Mouse (Mus musculus) neural tube, embryonic 12.5 days (tissue): ENCODE measurements around the gene Mfsd11. TPM values are rescaled to one million over a fixed set of nuclear protein-coding genes. Genes with fewer than 3 reads are reported as not detected.

Experiments used
- ATAC-seq: fragments of 200-750 bp; cut with Nextera tagmentation; 2 replicates; pipeline ENCODE4 v1.8.0; 2017; ENCODE audit warnings: low read depth, mild to moderate bottlenecking, moderate TSS enrichment, moderate library complexity; ENCODE audit not compliant: low FRiP score
- H3K27ac ChIP-seq: fragments of 300-500 bp; sonication (generic); 2 replicates; pipeline ENCODE4 v1.5.1; 2016
- H3K27me3 ChIP-seq: fragments of 300-500 bp; sonication (generic); replicated peaks from 2 replicates; pipeline ENCODE4 v1.6.1; 2016; ENCODE audit warnings: mild to moderate bottlenecking
- H3K36me3 ChIP-seq: fragments of 300-500 bp; sonication (generic); 2 replicates; pipeline ENCODE4 v1.6.1; 2016; ENCODE audit warnings: mild to moderate bottlenecking
- H3K4me1 ChIP-seq: fragments of 300-500 bp; sonication (generic); 2 replicates; pipeline ENCODE4 v1.6.1; 2016
- H3K4me2 ChIP-seq: fragments of 300-500 bp; sonication (generic); replicated peaks from 2 replicates; pipeline ENCODE4 v1.6.1; 2016; ENCODE audit warnings: mild to moderate bottlenecking
- H3K4me3 ChIP-seq: fragments of 300-500 bp; sonication (generic); 2 replicates; pipeline ENCODE4 v1.5.1; 2016
- H3K9ac ChIP-seq: fragments of 300-500 bp; sonication (generic); 2 replicates; pipeline ENCODE4 v1.6.1; 2016; ENCODE audit warnings: mild to moderate bottlenecking
- H3K9me3 ChIP-seq: fragments of 300-500 bp; sonication (generic); 2 replicates; pipeline ENCODE4 v1.6.1; 2016; ENCODE audit warnings: mild to moderate bottlenecking
- WGBS: fragments of 180-500 bp; shearing (Covaris S2); methylation state at CpG from one replicate; pipeline ENCODE4 v1.1.7; 2016; 5-methylcytosine and 5-hydroxymethylcytosine counted together
- polyA plus RNA-seq: library from polyadenylated mRNA; unstranded; fragments of >200 nt; fragmentation: Nextera tagmentation; extraction: Ambion mirVana; gene quantifications from 2 replicates; pipeline ENCODE4 v1.2.1, GENCODE M21; 2016

The Mfsd11 gene
- polyA plus RNA-seq, 1 experiment from 2014 or later: 48.2 TPM

- Histone ChIP-seq H3K4me2 (no peak overlapping the region; the same call in 1 of the 2 replicates), H3K4me3 (no peak overlapping the region), H3K27me3 (peaks cover 14% of the 10 kb centered on the region), H3K9me3 (no peaks in the 10 kb centered on the region), H3K9ac (no peak overlapping the region), H3K4me1 (peaks cover 28% of the 10 kb centered on the region), H3K36me3 (no peaks in the 10 kb centered on the region), H3K27ac (no peak overlapping the region)
- 61% methylated on average over 5 of the region's 5 CpGs for WGBS
- no peak for ATAC-seq
Observed at GRCm38 (mm10) chr11:116914267-116914885, 62.1 kb downstream of the Mfsd11 start.

GRCm38 (mm10) chr11:116915241-116915640 lies 63.0 kb downstream of the Mfsd11 start:
- Histone ChIP-seq H3K27me3 (peaks cover 19% of the 10 kb centered on the region), H3K4me1 (peaks cover 35% of the 10 kb centered on the region), H3K9ac (no peak overlapping the region), H3K9me3 (no peaks in the 10 kb centered on the region), H3K27ac (no peak overlapping the region), H3K4me3 (no peak overlapping the region), H3K36me3 (no peaks in the 10 kb centered on the region), H3K4me2 (no peak overlapping the region)
- WGBS: 88% methylated on average over 3 of the region's 3 CpGs
- ATAC-seq: no peak

GRCm38 (mm10) chr11:116917361-116917760 lies 65.1 kb downstream of the Mfsd11 start:
- H3K4me1 ChIP-seq: peaks cover 55% of the 10 kb centered on the region
- no peaks in the 10 kb centered on the region for H3K36me3 ChIP-seq
- H3K4me2 ChIP-seq: peak overlapping the region; percentile 86; the same call in 1 of the 2 replicates
- no peaks in the 10 kb centered on the region for H3K9me3 ChIP-seq
- ATAC-seq: no peak
- 59% methylated on average over 7 of the region's 7 CpGs for WGBS
- H3K9ac ChIP-seq: no peak overlapping the region
- no peak overlapping the region for H3K4me3 ChIP-seq
- H3K27ac ChIP-seq: no peak overlapping the region
- peaks cover 23% of the 10 kb centered on the region for H3K27me3 ChIP-seq

GRCm38 (mm10) chr11:116918323-116919185 lies 66.3 kb downstream of the Mfsd11 start, which contains the start of gene Mgat5b:
Gene Mgat5b (plus strand): TSS chr11:116918863.
- Histone ChIP-seq H3K4me3 (peak within 1 kb of the TSS; percentile 76), H3K9ac (peak within 1 kb of the TSS; percentile 98), H3K9me3 (no peaks in the 10 kb centered on the region), H3K4me1 (peaks cover 52% of the 10 kb centered on the region), H3K27ac (peak within 1 kb of the TSS; percentile 26; the same call in 1 of the 2 replicates), H3K27me3 (peaks cover 23% of the 10 kb centered on the region), H3K4me2 (peak within 1 kb of the TSS; percentile 86), H3K36me3 (peaks cover under 1% of the 10 kb centered on the region; the same call in 1 of the 2 replicates)
- WGBS: under 1% methylated on average over 89 of the region's 90 CpGs
- ATAC-seq: peak; percentile 81

GRCm38 (mm10) chr11:116919186-116920020 lies 67.2 kb downstream of the Mfsd11 start:
- Histone ChIP-seq H3K4me3 (peak overlapping the region; percentile 76), H3K36me3 (peaks cover 9% of the 10 kb centered on the region; the same call in 1 of the 2 replicates), H3K27me3 (peaks cover 23% of the 10 kb centered on the region), H3K9me3 (no peaks in the 10 kb centered on the region), H3K9ac (peak overlapping the region; percentile 98), H3K4me2 (peak overlapping the region; percentile 86), H3K27ac (peak overlapping the region; percentile 26; the same call in 1 of the 2 replicates), H3K4me1 (peaks cover 44% of the 10 kb centered on the region)
- 1% methylated on average over 58 of the region's 58 CpGs for WGBS
- peak; percentile 59 for ATAC-seq

- H3K36me3 ChIP-seq: peaks cover 15% of the 10 kb centered on the region; the same call in 1 of the 2 replicates
- H3K9ac ChIP-seq: peak overlapping the region; percentile 98
- no peaks in the 10 kb centered on the region for H3K9me3 ChIP-seq
- H3K27me3 ChIP-seq: peaks cover 23% of the 10 kb centered on the region
- peak overlapping the region; percentile 76 for H3K4me3 ChIP-seq
- H3K4me1 ChIP-seq: peaks cover 43% of the 10 kb centered on the region
- H3K27ac ChIP-seq: no peak overlapping the region
- 12% methylated on average over 6 of the region's 6 CpGs for WGBS
- H3K4me2 ChIP-seq: peak overlapping the region; percentile 86
- ATAC-seq: no peak
Observed at GRCm38 (mm10) chr11:116920746-116921145, 68.5 kb downstream of the Mfsd11 start.

- 48% methylated on average over 7 of the region's 7 CpGs for WGBS
- H3K9me3 ChIP-seq: no peaks in the 10 kb centered on the region
- peaks cover 15% of the 10 kb centered on the region; the same call in 1 of the 2 replicates for H3K36me3 ChIP-seq
- H3K9ac ChIP-seq: no peak overlapping the region
- H3K27me3 ChIP-seq: peaks cover 15% of the 10 kb centered on the region
- ATAC-seq: no peak
- H3K4me1 ChIP-seq: peaks cover 50% of the 10 kb centered on the region
- no peak overlapping the region for H3K27ac ChIP-seq
- H3K4me3 ChIP-seq: no peak overlapping the region
- peak overlapping the region; percentile 86 for H3K4me2 ChIP-seq
Observed at GRCm38 (mm10) chr11:116922058-116922457, 69.8 kb downstream of the Mfsd11 start.

Other genes starting within 250 kb of the Mfsd11 start
- gene Rhbdf2, start 225.4 kb upstream of the Mfsd11 start, polyA plus RNA-seq: 4.9 and 6.5 TPM in 2 replicates
- gene Prcd, start 198.9 kb upstream of the Mfsd11 start, polyA plus RNA-seq: 0.39 and 0.79 TPM in 2 replicates
- gene Cygb, start 198.1 kb upstream of the Mfsd11 start, polyA plus RNA-seq: 6.7 and 6.9 TPM in 2 replicates
- gene St6galnac1, start 76.9 kb upstream of the Mfsd11 start, polyA plus RNA-seq: 0.08 TPM in 1 of 2 replicates, not detected in the other
- gene Mxra7, start 24.4 kb upstream of the Mfsd11 start, polyA plus RNA-seq: 91.2 and 110 TPM in 2 replicates
- 63.7 and 64.0 TPM in 2 replicates for gene Mettl23, start 9.2 kb upstream of the Mfsd11 start, polyA plus RNA-seq
- 92.0 and 94.4 TPM in 2 replicates for gene Jmjd6, start 9.0 kb upstream of the Mfsd11 start, polyA plus RNA-seq
- 791 and 816 TPM in 2 replicates for gene Srsf2, start 654 bp downstream of the Mfsd11 start, polyA plus RNA-seq
- 26.8 and 30.1 TPM in 2 replicates for gene Mgat5b, start 66.4 kb downstream of the Mfsd11 start, polyA plus RNA-seq